ENCODE assay signal across 11 mouse cellular contexts in the genomic region with DNA sequence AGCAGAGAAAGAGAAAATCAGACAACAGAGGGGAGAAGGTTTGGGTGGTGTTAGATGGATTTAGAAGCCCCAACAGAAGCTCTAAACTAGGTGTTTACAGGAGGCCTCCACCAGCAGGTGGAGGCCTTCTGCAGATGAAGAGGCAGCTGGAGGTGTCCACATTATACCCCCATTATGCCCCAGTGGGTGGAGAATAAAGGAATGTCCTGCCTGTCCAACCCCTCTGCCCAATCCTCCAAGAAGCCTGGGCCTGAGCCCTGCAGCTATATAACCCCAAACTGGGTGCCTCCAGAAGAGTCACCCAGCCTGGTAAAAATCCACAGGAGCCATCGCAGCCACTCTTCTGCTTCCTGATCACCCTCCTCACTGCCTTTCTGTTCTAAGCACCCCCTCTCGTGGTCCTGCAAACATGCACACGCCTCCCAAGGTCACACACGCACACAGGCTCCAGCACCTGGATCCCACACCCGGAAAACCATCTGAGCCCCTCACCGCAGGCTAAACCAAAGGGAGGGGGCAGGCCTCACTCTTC. TPM values are rescaled to one million over a fixed set of nuclear protein-coding genes. Genes with fewer than 3 reads are reported as not detected.
A peak's percentile ranks its signal among the peaks of the same experiment; 100 is the strongest.
DNase-seq lines count a peak whose midpoint lies in the region; ATAC-seq and TF ChIP-seq lines count a peak whose summit lies in the region.
"Had no signal": no experiment of that assay in that cellular context is flagged by ENCODE, and none has a peak within 500 bp of the region (broad histone marks: within the 10 kb centered on the region; RNA-seq: fewer than 3 reads in every experiment).

No protein-coding gene starts in this region.

- peaks cover 58% of the 10 kb centered on the region for H3K27me3 ChIP-seq in heart, embryonic 10.5 days (ENCODE audit: insufficient read depth, poor library complexity, severe bottlenecking)
- peaks cover 60% of the 10 kb centered on the region for H3K27me3 ChIP-seq in forebrain, embryonic 10.5 days (ENCODE audit: poor library complexity, severe bottlenecking)
- peaks cover 7% of the 10 kb centered on the region; the same call in 1 of the 2 replicates for H3K27me3 ChIP-seq in limb, embryonic 14.5 days (ENCODE audit: control insufficient read depth, insufficient read depth, low read length)

- peak overlapping the region; percentile 78; the same call in 1 of the 2 replicates for H3K4me3 ChIP-seq in heart, embryonic 10.5 days
- peak overlapping the region; percentile 87 for H3K4me3 ChIP-seq in forebrain, embryonic 10.5 days
- H3K4me3 ChIP-seq in limb, embryonic 14.5 days (replicated peaks; ENCODE audit: low read length) = peak overlapping the region; percentile 67

- peaks cover 14% of the 10 kb centered on the region for H3K4me1 ChIP-seq in heart, embryonic 10.5 days
- H3K4me1 ChIP-seq in forebrain, embryonic 10.5 days = peaks cover 27% of the 10 kb centered on the region
- peaks cover 6% of the 10 kb centered on the region; the same call in 1 of the 2 replicates for H3K4me1 ChIP-seq in limb, embryonic 14.5 days (ENCODE audit: control insufficient read depth, insufficient read depth, low read length)

- H3K4me2 ChIP-seq in limb, embryonic 14.5 days (replicated peaks; ENCODE audit: low read depth, low read length, severe bottlenecking) = peak overlapping the region; percentile 94

- H3K36me3 ChIP-seq in heart, embryonic 10.5 days = no peaks in the 10 kb centered on the region
- H3K36me3 ChIP-seq in forebrain, embryonic 10.5 days (replicated peaks) = no peaks in the 10 kb centered on the region
- H3K36me3 ChIP-seq in limb, embryonic 14.5 days (ENCODE audit: control insufficient read depth, insufficient read depth, low read length) = no peaks in the 10 kb centered on the region

- no peak for TF ChIP-seq POLR2A in limb, embryonic 14.5 days (IDR thresholded peaks at IDR 0.05; ENCODE audit: borderline replicate concordance, extremely low read depth, insufficient read depth, insufficient read length)

- intact Hi-C loops in heart, postnatal 10 days (cut with DNase I) = no loop called here

- no peak for DNase-seq in heart, embryonic 10.5 days (ENCODE audit: low spot score)
- no peak for DNase-seq in heart, postnatal 10 days
- DNase-seq in ES-CJ7 (ENCODE audit: low read depth, low spot score) = peak; percentile 29
- DNase-seq in forebrain, embryonic 10.5 days (ENCODE audit: extremely low spot score, low spot score) = no peak
- DNase-seq in limb, embryonic 14.5 days (ENCODE audit: low spot score) = no peak
- no peak for DNase-seq in right cerebral cortex, postnatal 36 days (ENCODE audit: low spot score in 2 of 2)
- DNase-seq in urinary bladder, postnatal 10 days (ENCODE audit: low spot score) = no peak
- no peak for DNase-seq in left cerebral cortex, adult 8-10 months (ENCODE audit: low spot score in 2 of 2)
- DNase-seq: adrenal gland, postnatal 10 days; kidney, adult 8-10 months had no signal

- WGBS in heart, embryonic 10.5 days = 19% methylated on average over 6 of the region's 6 CpGs
- WGBS in forebrain, embryonic 10.5 days = 7% methylated on average over 6 of the region's 6 CpGs
- WGBS in limb, embryonic 14.5 days = 12% methylated on average over 6 of the region's 6 CpGs

- no peak overlapping the region for H3K9ac ChIP-seq in limb, embryonic 14.5 days (ENCODE audit: low read depth, low read length, severe bottlenecking)

- ATAC-seq in limb, embryonic 14.5 days (ENCODE audit: low FRiP score, low read depth) = no peak

- H3K9me3 ChIP-seq in heart, embryonic 10.5 days = no peaks in the 10 kb centered on the region
- no peaks in the 10 kb centered on the region for H3K9me3 ChIP-seq in forebrain, embryonic 10.5 days
- no peaks in the 10 kb centered on the region for H3K9me3 ChIP-seq in limb, embryonic 14.5 days (ENCODE audit: control insufficient read depth, low read length)

- no peak overlapping the region for H3K27ac ChIP-seq in heart, embryonic 10.5 days
- peak overlapping the region; percentile 88 for H3K27ac ChIP-seq in forebrain, embryonic 10.5 days
- no peak overlapping the region for H3K27ac ChIP-seq in limb, embryonic 14.5 days (replicated peaks; ENCODE audit: low read depth, low read length)

RNA-seq across cellular contexts. Expression of a gene that starts 1.2 kb away (rescaled TPM):
- polyA plus RNA-seq in heart, embryonic 10.5 days (2016; fragmentation: Nextera tagmentation; extraction: Ambion mirVana) = 0.04 and 0.13 TPM in 2 replicates
- not detected for total RNA-seq in heart, postnatal 10 days (2021)
- polyA plus RNA-seq in forebrain, embryonic 10.5 days (2016; fragmentation: Nextera tagmentation; extraction: Ambion mirVana) = 0.48 and 0.64 TPM in 2 replicates
- 1.7 and 2.5 TPM in 2 replicates for polyA plus RNA-seq in limb, embryonic 14.5 days (2012; rRNA removed)
- polyA plus RNA-seq in limb, embryonic 14.5 days (2014; fragmentation: Nextera tagmentation; extraction: Ambion mirVana) = 0.45 and 0.48 TPM in 2 replicates
- 10 to 100 TPM; 80.0 to 89.9 (median 88.0) TPM for total RNA-seq in left cerebral cortex, adult 8-10 months (2022)

RNA-seq across cellular contexts. Expression of a gene that starts 11.8 kb away (rescaled TPM):
- not detected in 2 replicates for polyA plus RNA-seq in heart, embryonic 10.5 days (2016; fragmentation: Nextera tagmentation; extraction: Ambion mirVana)
- total RNA-seq in heart, postnatal 10 days (2021) = not detected
- polyA plus RNA-seq in forebrain, embryonic 10.5 days (2016; fragmentation: Nextera tagmentation; extraction: Ambion mirVana) = not detected in 2 replicates
- 0.05 and 0.08 TPM in 2 replicates for polyA plus RNA-seq in limb, embryonic 14.5 days (2012; rRNA removed)
- polyA plus RNA-seq in limb, embryonic 14.5 days (2014; fragmentation: Nextera tagmentation; extraction: Ambion mirVana) = not detected in 2 replicates
- total RNA-seq in left cerebral cortex, adult 8-10 months (2022) = 10 to 100 TPM; 19.1 to 29.4 (median 26.6) TPM
- polyA plus RNA-seq: C2C12 had no signal

RNA-seq across cellular contexts. Expression of a gene that starts 49.9 kb away (rescaled TPM):
- polyA plus RNA-seq in heart, embryonic 10.5 days (2016; fragmentation: Nextera tagmentation; extraction: Ambion mirVana) = 38.9 and 48.2 TPM in 2 replicates
- total RNA-seq in heart, postnatal 10 days (2021) = 10 to 100 TPM; 17.9 to 19.4 TPM
- 35.3 and 37.2 TPM in 2 replicates for polyA plus RNA-seq in forebrain, embryonic 10.5 days (2016; fragmentation: Nextera tagmentation; extraction: Ambion mirVana)
- polyA plus RNA-seq in limb, embryonic 14.5 days (2012; rRNA removed) = 27.6 and 30.0 TPM in 2 replicates
- 26.8 and 29.6 TPM in 2 replicates for polyA plus RNA-seq in limb, embryonic 14.5 days (2014; fragmentation: Nextera tagmentation; extraction: Ambion mirVana)
- total RNA-seq in left cerebral cortex, adult 8-10 months (2022) = 10 to 100 TPM; 25.7 to 34.2 (median 32.3) TPM

RNA-seq across cellular contexts. Expression of a gene that starts 50.3 kb away (rescaled TPM):
- 563 and 665 TPM in 2 replicates for polyA plus RNA-seq in heart, embryonic 10.5 days (2016; fragmentation: Nextera tagmentation; extraction: Ambion mirVana)
- 100 to 1,000 TPM; 160 to 172 TPM for total RNA-seq in heart, postnatal 10 days (2021)
- polyA plus RNA-seq in forebrain, embryonic 10.5 days (2016; fragmentation: Nextera tagmentation; extraction: Ambion mirVana) = 766 and 774 TPM in 2 replicates
- 203 and 247 TPM in 2 replicates for polyA plus RNA-seq in limb, embryonic 14.5 days (2012; rRNA removed)
- polyA plus RNA-seq in limb, embryonic 14.5 days (2014; fragmentation: Nextera tagmentation; extraction: Ambion mirVana) = 416 and 417 TPM in 2 replicates
- 100 to 1,000 TPM; 206 to 234 (median 220) TPM for total RNA-seq in left cerebral cortex, adult 8-10 months (2022)
